Mouse (Mus musculus): ENCODE data around the gene Crebbp.

DNA sequence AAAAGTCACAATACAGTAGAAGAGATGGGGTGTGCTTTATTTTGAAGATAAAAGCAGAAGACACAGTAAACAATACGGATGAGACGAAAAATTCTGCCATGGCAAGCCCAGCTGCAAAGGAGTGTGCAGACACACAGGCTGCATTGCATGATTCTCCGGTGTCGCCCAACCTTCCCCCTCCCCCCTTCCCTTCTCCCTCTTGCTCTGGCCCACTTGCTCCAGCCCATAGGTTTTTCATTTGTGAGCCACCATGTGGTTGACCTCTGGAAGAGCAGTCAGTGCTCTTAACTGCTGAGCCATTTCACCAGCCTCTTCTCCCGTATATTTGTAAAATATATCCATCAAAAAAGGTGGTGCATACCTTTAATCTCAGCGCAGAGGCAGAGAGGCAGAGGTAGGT, 139.5 kb downstream of the Crebbp start:
- no peak for TF ChIP-seq CTCF (IDR thresholded peaks at IDR 0.05; ENCODE audit: borderline replicate concordance, extremely low read depth, insufficient read depth, insufficient read length)
- no peak for TF ChIP-seq POLR2A (IDR thresholded peaks at IDR 0.05; ENCODE audit: borderline replicate concordance, extremely low read depth, insufficient read depth, insufficient read length, poor library complexity, severe bottlenecking)
